Mouse (Mus musculus): ENCODE data around the gene Dgkd. TPM values are rescaled to one million over a fixed set of nuclear protein-coding genes. Genes with fewer than 3 reads are reported as not detected.
A peak's percentile ranks its signal among the peaks of the same experiment; 100 is the strongest.

Gene Dgkd
- total RNA-seq, 2 experiments from 2014 or later, result 28.5 to 34.6 TPM

GRCm38 (mm10) chr1:87881726-87882125, 28.6 kb downstream of the Dgkd start:
- no peak for DNase-seq

DNA sequence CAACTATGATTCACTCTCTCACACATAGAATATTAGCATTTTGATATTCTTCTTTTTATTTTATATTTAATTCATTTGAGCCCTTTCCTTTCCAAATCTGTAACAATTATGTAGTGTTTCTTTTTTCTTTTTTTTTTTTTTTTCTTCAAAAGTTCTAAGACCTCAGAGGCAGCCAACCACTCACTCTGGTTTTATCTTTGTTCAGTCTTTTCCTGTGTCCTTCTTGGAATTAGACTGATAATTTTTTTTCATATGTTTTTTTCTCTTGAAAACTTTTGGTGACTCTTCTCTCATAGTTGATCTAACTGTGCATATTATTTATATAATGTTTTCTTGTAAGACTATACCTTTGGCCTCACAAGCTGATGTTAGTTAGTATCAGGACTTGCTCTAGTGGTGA, 29.5 kb downstream of the Dgkd start:
- DNase-seq, result no peak

DNA sequence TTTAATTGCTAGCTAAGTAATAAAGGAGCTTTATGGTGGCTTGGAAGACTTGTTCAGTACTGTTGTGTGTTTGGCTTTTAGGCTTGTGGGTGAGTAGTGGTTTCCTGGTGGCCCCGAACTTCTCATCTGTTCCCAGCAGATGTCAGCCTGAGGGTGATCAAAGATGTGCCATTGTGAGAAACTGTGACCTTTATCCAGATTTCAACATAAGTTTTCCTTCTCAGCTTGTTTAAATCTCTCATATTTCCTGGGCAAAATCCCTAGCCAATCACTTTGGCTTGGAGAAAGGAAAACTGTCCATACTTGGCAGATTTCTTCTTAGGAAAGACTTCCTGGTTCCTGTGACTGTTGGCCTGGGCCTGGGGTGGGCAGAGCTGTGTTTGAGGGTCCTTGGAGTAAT, 37.9 kb downstream of the Dgkd start:
- DNase-seq, result no peak

DNA sequence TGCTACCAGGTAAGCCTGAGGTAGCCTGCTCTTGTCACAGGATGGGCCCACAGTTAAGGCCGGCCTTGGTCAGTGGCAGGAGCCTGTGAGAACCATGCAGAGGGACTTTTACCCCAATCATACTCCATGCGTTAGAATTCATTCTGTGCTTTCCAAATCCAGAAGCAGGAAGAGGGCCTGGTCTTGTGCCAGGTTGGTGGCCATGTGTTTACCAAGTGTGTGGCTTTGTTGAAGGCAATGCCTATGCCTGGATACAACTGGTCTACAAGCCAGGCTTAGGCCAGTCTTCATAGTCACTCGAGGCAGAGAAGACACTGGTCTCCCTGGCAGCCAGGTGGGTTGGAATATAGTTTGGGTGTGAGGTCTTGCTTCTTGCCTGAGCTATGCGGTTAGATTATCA, 38.5 kb downstream of the Dgkd start:
- no peak for DNase-seq

GRCm38 (mm10) chr1:87892499-87892898, 39.4 kb downstream of the Dgkd start:
- no peak for DNase-seq

GRCm38 (mm10) chr1:87893414-87893813, 40.3 kb downstream of the Dgkd start:
- no peak for DNase-seq

- no peak for DNase-seq
Measured at GRCm38 (mm10) chr1:87896921-87897320, 43.8 kb downstream of the Dgkd start.

GRCm38 (mm10) chr1:87899701-87900100, 46.6 kb downstream of the Dgkd start:
- no peak for DNase-seq

GRCm38 (mm10) chr1:87900979-87901378, 47.9 kb downstream of the Dgkd start:
- DNase-seq, result peak; percentile 69

- DNase-seq, result no peak
Measured at GRCm38 (mm10) chr1:87902186-87902585, 49.1 kb downstream of the Dgkd start.

GRCm38 (mm10) chr1:87906361-87906956, 53.4 kb downstream of the Dgkd start:
- no peak for DNase-seq

DNA sequence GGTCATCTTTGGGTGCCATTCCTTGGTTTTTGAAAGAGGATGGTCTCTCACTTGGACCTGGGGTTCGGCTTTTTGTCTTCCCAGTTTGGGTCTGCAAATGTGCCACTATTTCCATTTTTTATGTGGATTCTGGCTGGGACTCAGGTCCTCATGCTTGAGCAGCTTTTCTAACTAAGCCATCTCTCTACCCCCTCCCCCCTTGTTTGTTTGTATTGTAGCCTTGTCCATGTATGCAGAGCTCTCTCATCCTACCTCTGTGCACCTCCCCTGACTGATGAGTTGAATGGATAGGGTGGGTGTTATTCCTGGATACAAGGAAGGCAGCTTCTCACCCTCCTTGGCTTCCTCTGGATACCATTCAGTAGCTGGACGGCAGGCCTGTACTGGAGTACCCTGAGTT, 54.9 kb downstream of the Dgkd start:
- no peak for DNase-seq

- DNase-seq, result no peak
Measured at GRCm38 (mm10) chr1:87908736-87909135, 55.6 kb downstream of the Dgkd start.

- no peak for DNase-seq
Measured at GRCm38 (mm10) chr1:87909565-87909964, 56.5 kb downstream of the Dgkd start.

DNA sequence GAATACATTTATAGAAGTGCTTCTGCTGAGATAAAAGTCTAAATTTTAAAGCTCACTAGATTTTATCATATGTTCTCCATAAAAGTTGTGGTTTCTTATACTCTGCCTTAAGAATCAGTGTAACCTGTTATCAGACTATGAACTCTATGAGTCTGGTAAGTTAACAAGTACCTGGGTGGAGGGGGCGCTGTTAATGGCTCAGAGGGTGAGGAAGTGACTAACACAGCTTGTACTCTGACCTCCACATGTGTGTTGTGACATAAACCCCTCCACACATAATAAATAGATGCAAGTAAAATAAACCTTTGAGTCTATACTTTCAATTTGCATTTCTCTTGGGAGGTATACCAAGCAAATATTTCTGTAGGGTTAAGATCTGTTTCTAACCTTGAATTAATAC, 57.3 kb downstream of the Dgkd start:
- DNase-seq, result no peak

- no peak for DNase-seq
Measured at GRCm38 (mm10) chr1:87913356-87913755, 60.3 kb downstream of the Dgkd start.

DNA sequence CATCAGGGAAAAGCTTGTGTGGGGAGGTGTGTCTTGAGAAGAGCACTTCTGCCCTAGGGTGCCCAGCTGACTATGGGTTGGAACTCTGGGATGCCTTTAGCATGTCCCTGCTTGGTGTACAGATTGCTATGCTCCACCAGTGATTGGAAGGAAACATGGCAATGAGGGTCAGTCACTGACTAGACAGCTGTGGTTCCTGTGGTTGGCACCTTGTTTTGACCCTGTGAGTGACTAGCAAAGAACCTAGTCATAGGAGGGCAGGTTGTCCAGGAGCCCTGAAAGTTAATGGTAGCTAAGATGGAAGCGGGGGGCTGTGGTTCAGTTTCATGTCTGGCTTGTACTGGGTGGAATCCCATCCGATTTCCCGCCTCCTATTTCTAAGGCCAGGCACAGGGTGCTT, 64.3 kb downstream of the Dgkd start:
- no peak for DNase-seq

GRCm38 (mm10) chr1:87918061-87918460, 65.0 kb downstream of the Dgkd start:
- DNase-seq, result no peak

DNA sequence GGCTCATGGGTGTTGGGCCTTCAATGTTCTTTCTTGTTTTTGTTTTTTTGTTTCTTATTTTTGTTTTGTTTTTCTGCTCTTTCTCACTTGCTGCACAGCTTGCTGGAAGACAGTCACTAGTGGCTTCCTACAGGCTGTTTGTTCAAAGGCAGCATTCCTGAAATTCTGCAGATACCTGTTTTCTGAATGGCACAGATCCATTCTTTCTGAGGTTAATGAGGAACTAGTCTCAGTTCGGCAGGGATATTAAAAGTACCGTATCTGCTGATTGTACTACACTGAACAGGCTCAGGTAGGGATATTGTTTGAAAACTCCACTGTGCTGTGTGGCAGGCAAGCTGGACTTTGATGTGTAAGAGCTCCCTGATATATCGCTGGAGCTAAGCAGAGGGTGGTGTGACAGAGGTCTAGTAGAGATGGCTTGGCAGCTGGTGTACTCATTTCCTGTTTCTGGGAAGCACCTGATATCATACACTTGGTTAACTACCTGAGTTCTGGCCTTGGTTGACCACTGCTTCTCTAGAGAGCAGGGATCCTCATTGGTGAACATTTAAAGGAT, 67.0 kb downstream of the Dgkd start:
- no peak for DNase-seq

- no peak for DNase-seq
Measured at GRCm38 (mm10) chr1:87922666-87923065, 69.6 kb downstream of the Dgkd start.

DNA sequence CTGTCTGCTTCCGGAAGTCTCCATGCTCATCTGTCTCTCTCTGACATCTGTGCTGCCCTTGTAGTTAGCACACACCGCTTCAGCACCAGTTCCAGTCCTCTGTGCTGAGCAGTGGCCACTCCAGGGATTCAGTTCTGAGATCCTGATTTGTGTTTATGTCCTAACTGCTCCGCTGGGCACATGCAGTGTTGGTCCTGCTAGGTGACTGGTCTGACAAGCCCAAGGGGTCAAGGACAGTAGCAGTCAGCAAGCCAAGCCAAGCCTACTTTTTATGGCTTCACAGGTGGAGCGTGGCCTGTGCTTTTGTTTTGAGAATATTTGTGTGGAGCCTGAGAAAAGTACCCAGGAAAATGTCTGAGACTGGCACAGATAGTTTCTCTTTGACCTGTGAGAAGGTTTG, 71.8 kb downstream of the Dgkd start:
- no peak for DNase-seq

GRCm38 (mm10) chr1:87929730-87930129, 76.6 kb downstream of the Dgkd start:
- no peak for DNase-seq

- peak; percentile 27 for DNase-seq
Measured at GRCm38 (mm10) chr1:87933051-87933450, 80.0 kb downstream of the Dgkd start.

DNA sequence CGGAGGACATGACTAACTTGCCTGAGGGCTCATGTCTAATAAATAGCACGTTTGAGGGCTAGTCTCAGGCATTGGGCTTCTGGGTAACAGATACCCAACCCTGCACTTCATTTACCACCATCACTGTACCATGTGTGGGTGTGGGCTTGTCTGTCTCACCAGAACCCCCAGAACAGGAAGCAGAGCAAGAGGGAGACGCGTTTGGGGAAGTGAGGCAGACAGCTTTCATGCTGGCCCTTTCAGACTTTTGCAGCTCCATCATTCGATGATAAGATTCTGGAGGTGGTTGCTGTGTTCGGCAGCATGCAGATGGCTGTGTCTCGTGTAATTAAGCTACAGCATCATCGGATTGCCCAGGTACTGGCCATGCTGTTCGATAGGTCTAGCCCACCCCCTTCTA, 82.0 kb downstream of the Dgkd start:
- DNase-seq, result no peak

- DNase-seq, result no peak
Measured at GRCm38 (mm10) chr1:87935546-87935945, 82.5 kb downstream of the Dgkd start.

Data from gastrocnemius, postnatal 25 days (tissue).